Mouse (Mus musculus): Measurements from ENCODE around the gene Cped1.

- TF ChIP-seq POLR2AphosphoS2 (IDR thresholded peaks at IDR 0.05; ENCODE audit: insufficient read length, low read depth) (no peak), USF1 (IDR thresholded peaks at IDR 0.05; ENCODE audit: low read depth) (no peak), SRF (IDR thresholded peaks at IDR 0.05; ENCODE audit: control insufficient read depth, insufficient read length, low read depth) (no peak), POLR2A (IDR thresholded peaks at IDR 0.05; ENCODE audit: insufficient read length, low read depth) (no peak), MYOD1 (IDR thresholded peaks at IDR 0.05; ENCODE audit: control insufficient read depth in 1 of 3, insufficient read length in 2 of 3, low read depth in 2 of 3) (no peak), MAX (IDR thresholded peaks at IDR 0.05; ENCODE audit: low read depth) (no peak), TCF12 (IDR thresholded peaks at IDR 0.05; ENCODE audit: insufficient read depth, poor library complexity, severe bottlenecking) (no peak), CEBPB (IDR thresholded peaks at IDR 0.05; ENCODE audit: insufficient read depth, poor library complexity, severe bottlenecking) (no peak), MYOG (IDR thresholded peaks at IDR 0.05; ENCODE audit: control insufficient read depth in 1 of 3, insufficient read depth in 1 of 3, insufficient read length in 2 of 3, low read depth in 2 of 3) (no peak), REST (IDR thresholded peaks at IDR 0.05; ENCODE audit: insufficient read depth, insufficient read length) (no peak)
Observed at GRCm38 (mm10) chr6:22088346-22089064, 102.8 kb downstream of the Cped1 start.
